Mouse (Mus musculus) megakaryocyte, embryonic 14.5 days (primary cell): Measurements from ENCODE around the gene Zbtb45. TPM values are rescaled to one million over a fixed set of nuclear protein-coding genes. Genes with fewer than 3 reads are reported as not detected.

Experiments used
- H3K27me3 ChIP-seq: replicated peaks from 2 replicates; pipeline ENCODE3; 2012; ENCODE audit warnings: inconsistent platforms
- H3K36me3 ChIP-seq: replicated peaks from 2 replicates; pipeline ENCODE3; 2012; ENCODE audit warnings: low read length, inconsistent platforms, mixed read lengths
- H3K4me1 ChIP-seq: 2 replicates; pipeline ENCODE4 v1.6.1; 2012; ENCODE audit warnings: inconsistent platforms
- H3K4me3 ChIP-seq: replicated peaks from 2 replicates; pipeline ENCODE3; 2012; ENCODE audit warnings: moderate library complexity, mild to moderate bottlenecking, inconsistent platforms
- H3K9me3 ChIP-seq: 2 replicates; pipeline ENCODE4 v1.6.1; 2012; ENCODE audit warnings: inconsistent platforms
- FLI1 ChIP-seq: IDR thresholded peaks from 2 replicates; pipeline ENCODE4 v1.6.1; 2012; ENCODE audit warnings: low read length, inconsistent platforms, mixed read lengths
- GATA1 ChIP-seq: IDR thresholded peaks from 3 replicates; pipeline ENCODE4 v1.6.1; 2012; ENCODE audit warnings: mixed read lengths, low read length, inconsistent platforms, borderline replicate concordance
- polyA plus RNA-seq: library from polyadenylated mRNA; stranded (reverse); fragments of >175 nt; gene quantifications from 2 replicates; pipeline ENCODE4 v1.2.3, GENCODE M21; 2012; ENCODE audit warnings: low replicate concordance; ENCODE audit not compliant: insufficient read depth

Gene Zbtb45
- polyA plus RNA-seq, 1 experiment: 52.8 TPM

DNA sequence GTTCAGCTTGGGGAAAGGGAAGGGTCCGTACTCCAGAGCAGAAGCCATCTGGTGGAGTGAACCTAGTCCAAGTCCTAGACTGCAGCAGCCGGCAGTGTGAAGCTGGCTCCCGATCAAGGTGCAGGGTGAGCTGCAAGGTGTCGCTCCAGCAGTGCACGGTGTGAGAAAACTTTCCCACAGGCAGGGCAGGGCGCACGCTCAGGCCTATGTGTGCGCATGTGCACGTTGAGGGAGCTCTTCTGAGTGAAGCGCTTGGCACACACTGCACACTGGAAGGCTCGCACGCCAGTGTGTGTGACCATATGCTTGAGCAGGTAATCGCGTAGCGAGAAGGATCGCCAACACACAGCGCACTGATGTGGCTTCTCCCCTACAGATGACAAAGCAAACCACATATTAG is 3.8 kb downstream of the Zbtb45 start:
- H3K27me3 ChIP-seq: no peaks in the 10 kb centered on the region
- peak overlapping the region; percentile 50 for H3K4me3 ChIP-seq
- H3K4me1 ChIP-seq: peaks cover 42% of the 10 kb centered on the region
- TF ChIP-seq FLI1 (no peak), GATA1 (no peak)
- H3K9me3 ChIP-seq: no peaks in the 10 kb centered on the region
- H3K36me3 ChIP-seq: peaks cover 44% of the 10 kb centered on the region

- TF ChIP-seq FLI1 (no peak), GATA1 (no peak)
- no peaks in the 10 kb centered on the region for H3K9me3 ChIP-seq
- no peaks in the 10 kb centered on the region for H3K27me3 ChIP-seq
- no peak overlapping the region for H3K4me3 ChIP-seq
- peaks cover 21% of the 10 kb centered on the region for H3K4me1 ChIP-seq
- H3K36me3 ChIP-seq: peaks cover 44% of the 10 kb centered on the region
Measured at GRCm38 (mm10) chr7:13003380-13003779, 6.5 kb downstream of the Zbtb45 start.

- TF ChIP-seq GATA1 (no peak), FLI1 (no peak)
- peaks cover 7% of the 10 kb centered on the region for H3K27me3 ChIP-seq
Measured at GRCm38 (mm10) chr7:13001584-13001983, 8.2 kb downstream of the Zbtb45 start.

GRCm38 (mm10) chr7:12998851-12999250 is 11.0 kb downstream of the Zbtb45 start, which contains the start of gene Trim28:
Gene Trim28, plus strand, starts transcription at chr7:12999114.
- H3K4me3 ChIP-seq: no peak within 1 kb of the TSS
- peaks cover 10% of the 10 kb centered on the region for H3K27me3 ChIP-seq
- no peaks in the 10 kb centered on the region for H3K4me1 ChIP-seq
- no peaks in the 10 kb centered on the region for H3K9me3 ChIP-seq
- H3K36me3 ChIP-seq: peaks cover 1% of the 10 kb centered on the region
- TF ChIP-seq FLI1 (no peak), GATA1 (no peak)

More at GRCm38 (mm10) chr7:13001584-13001983, 8.2 kb downstream of the Zbtb45 start:
- H3K4me1 ChIP-seq: peaks cover 7% of the 10 kb centered on the region
- H3K36me3 ChIP-seq: peaks cover 26% of the 10 kb centered on the region
- H3K4me3 ChIP-seq: no peak overlapping the region
- no peaks in the 10 kb centered on the region for H3K9me3 ChIP-seq

DNA sequence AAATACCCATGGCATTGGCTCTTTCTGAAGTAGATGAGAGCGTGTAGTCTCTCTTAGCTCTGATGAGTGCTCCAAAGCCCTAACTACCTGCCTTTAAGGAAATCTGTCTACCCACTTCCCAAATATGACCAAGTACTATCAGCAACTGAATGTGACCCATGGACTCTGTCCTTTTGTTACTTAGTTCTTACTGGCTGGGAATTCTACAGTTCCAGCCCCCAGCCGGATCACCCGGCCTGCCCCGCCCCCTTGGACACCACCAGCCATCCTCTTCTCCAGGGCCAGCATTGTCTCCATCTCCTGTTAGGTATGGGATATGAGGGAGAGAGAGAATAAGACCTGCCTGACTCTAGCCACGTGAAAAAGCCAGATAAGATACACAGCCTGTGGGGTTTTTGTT is 11.8 kb downstream of the Zbtb45 start, which contains the start of gene Slc27a5:
TSS of gene Slc27a5 (minus strand) at position 140 of the 400 bp plus-strand sequence.
- TF ChIP-seq FLI1 (no peak), GATA1 (no peak)
- Histone ChIP-seq H3K4me1 (no peaks in the 10 kb centered on the region), H3K36me3 (no peaks in the 10 kb centered on the region), H3K9me3 (no peaks in the 10 kb centered on the region), H3K4me3 (no peak within 1 kb of the TSS), H3K27me3 (peaks cover 10% of the 10 kb centered on the region)

- Histone ChIP-seq H3K36me3 (no peaks in the 10 kb centered on the region), H3K4me1 (no peaks in the 10 kb centered on the region), H3K4me3 (no peak overlapping the region), H3K27me3 (peaks cover 10% of the 10 kb centered on the region), H3K9me3 (no peaks in the 10 kb centered on the region)
- TF ChIP-seq FLI1 (no peak), GATA1 (no peak)
Measured at GRCm38 (mm10) chr7:12997230-12997629, 12.6 kb downstream of the Zbtb45 start.

DNA sequence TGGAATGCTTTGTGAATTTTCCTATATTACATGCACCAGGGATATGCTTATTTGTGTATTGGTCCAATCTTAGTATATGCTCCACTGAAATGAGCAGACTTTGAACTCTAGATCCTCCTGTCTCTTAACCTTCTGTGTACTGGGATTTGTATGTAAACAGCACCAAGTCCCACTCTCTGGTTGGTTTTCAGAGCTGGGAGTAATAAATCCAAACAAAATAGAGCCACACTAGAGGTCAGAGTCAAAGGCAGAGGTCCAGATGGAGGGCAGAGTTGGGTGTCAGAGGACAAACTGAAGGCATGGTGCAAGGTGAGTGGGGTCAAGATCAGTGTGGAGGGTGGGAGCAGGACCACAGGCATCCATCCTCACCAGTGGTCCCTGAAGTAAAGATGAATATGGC is 14.0 kb downstream of the Zbtb45 start:
- Histone ChIP-seq H3K36me3 (no peaks in the 10 kb centered on the region), H3K4me1 (no peaks in the 10 kb centered on the region), H3K9me3 (no peaks in the 10 kb centered on the region), H3K27me3 (peaks cover 13% of the 10 kb centered on the region), H3K4me3 (no peak overlapping the region)
- no peak for TF ChIP-seq FLI1
- TF ChIP-seq GATA1: no peak

GRCm38 (mm10) chr7:12993148-12993547 is 16.7 kb downstream of the Zbtb45 start:
- TF ChIP-seq GATA1: no peak
- TF ChIP-seq FLI1: no peak
- Histone ChIP-seq H3K4me3 (no peak overlapping the region), H3K4me1 (no peaks in the 10 kb centered on the region; the same call in 1 of the 2 replicates), H3K9me3 (no peaks in the 10 kb centered on the region), H3K36me3 (no peaks in the 10 kb centered on the region), H3K27me3 (peaks cover 16% of the 10 kb centered on the region)

DNA sequence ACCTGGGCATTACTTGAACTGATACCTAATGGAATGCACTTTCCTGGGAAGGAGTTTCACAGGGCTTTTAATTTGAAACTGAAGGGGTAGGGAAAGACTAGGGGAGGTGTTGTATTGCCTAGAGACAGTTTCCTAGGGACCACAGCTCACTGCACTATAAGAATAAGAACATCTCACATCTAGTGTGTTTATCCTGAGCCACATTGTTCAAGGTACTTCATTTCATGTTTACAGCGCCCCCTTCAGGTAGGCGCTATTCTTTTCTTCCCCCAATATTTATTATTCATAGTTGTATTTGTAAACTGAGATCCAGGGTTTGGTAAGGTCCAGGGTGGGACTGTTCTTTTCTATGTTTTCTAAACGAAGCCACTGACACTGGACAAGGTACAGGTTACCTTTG is 17.6 kb downstream of the Zbtb45 start:
- peaks cover 9% of the 10 kb centered on the region for H3K27me3 ChIP-seq
- no peaks in the 10 kb centered on the region for H3K9me3 ChIP-seq
- H3K4me3 ChIP-seq: no peak overlapping the region
- no peaks in the 10 kb centered on the region for H3K36me3 ChIP-seq
- peaks cover 9% of the 10 kb centered on the region for H3K4me1 ChIP-seq
- TF ChIP-seq FLI1: no peak

GRCm38 (mm10) chr7:12987409-12988189 is 22.2 kb downstream of the Zbtb45 start:
- TF ChIP-seq GATA1 (no peak), FLI1 (no peak)
- H3K4me1 ChIP-seq: peaks cover 11% of the 10 kb centered on the region

DNA sequence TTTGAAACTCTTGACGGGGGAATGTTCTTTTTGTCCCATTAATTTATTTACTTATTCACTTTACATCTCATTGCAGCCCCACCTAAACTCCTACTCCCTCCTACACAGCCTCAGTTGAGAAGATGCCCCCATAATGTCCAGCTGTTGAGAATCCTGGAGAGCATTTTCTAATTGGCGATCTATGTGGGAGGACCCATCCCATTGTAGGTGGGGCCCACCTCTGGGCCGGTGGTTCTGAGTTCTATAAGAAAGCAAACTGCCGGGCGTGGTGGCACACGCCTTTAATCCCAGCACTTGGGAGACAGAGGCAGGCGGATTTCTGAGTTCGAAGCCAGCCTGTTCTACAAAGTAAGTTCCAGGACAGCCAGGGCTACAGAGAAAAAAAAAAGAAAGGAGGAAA is 22.9 kb downstream of the Zbtb45 start:
- no peak for TF ChIP-seq FLI1
- no peak for TF ChIP-seq GATA1
- peaks cover 5% of the 10 kb centered on the region for H3K27me3 ChIP-seq
- H3K4me3 ChIP-seq: no peak overlapping the region
- no peaks in the 10 kb centered on the region for H3K9me3 ChIP-seq
- peaks cover 11% of the 10 kb centered on the region for H3K4me1 ChIP-seq
- H3K36me3 ChIP-seq: peaks cover 13% of the 10 kb centered on the region

More at GRCm38 (mm10) chr7:12987409-12988189, 22.2 kb downstream of the Zbtb45 start:
- Histone ChIP-seq H3K4me3 (no peak overlapping the region), H3K9me3 (no peaks in the 10 kb centered on the region), H3K27me3 (peaks cover 5% of the 10 kb centered on the region), H3K36me3 (peaks cover 6% of the 10 kb centered on the region)
